20 mouse cellular contexts compared by ENCODE assay signal in the genomic region with DNA sequence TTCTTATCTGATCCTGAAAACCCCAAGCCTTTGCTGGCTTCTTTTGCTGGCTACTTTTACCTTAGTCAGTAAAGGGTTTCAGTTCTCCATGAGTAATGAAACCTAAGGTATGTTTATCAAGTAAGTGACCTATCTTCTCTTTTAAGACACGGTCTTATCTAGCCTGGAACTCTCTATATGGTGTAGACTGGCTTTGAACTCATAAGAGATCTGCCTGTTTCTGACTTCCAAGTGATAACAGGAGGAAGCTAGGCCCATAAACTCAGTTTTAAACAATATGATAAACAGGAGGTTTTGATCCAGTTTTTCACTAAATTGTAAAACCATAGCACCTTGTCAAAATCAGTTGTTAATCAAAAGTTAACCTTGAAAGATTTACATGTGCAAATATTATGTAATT.
"Had no signal": no experiment of that assay in that cellular context is flagged by ENCODE, and none has a peak within 500 bp of the region (broad histone marks: within the 10 kb centered on the region; RNA-seq: fewer than 3 reads in every experiment).

No protein-coding gene starts in this region.

- H3K36me3 ChIP-seq: midbrain, embryonic 15.5 days; neural tube, embryonic 15.5 days; stomach, embryonic 15.5 days had no signal

- H3K4me3 ChIP-seq: midbrain, embryonic 13.5 days; midbrain, embryonic 15.5 days; myocyte; neural tube, embryonic 13.5 days; neural tube, embryonic 15.5 days; stomach, embryonic 15.5 days had no signal

- H3K4me2 ChIP-seq: lung, embryonic 14.5 days; midbrain, embryonic 11.5 days; midbrain, embryonic 13.5 days; midbrain, embryonic 15.5 days; neural tube, embryonic 13.5 days; neural tube, embryonic 15.5 days; stomach, embryonic 15.5 days had no signal

- H3K27ac ChIP-seq: midbrain, embryonic 13.5 days; midbrain, embryonic 15.5 days; neural tube, embryonic 13.5 days; neural tube, embryonic 15.5 days; stomach, embryonic 15.5 days; stomach, postnatal 0 days had no signal

- H3K9ac ChIP-seq: lung, embryonic 14.5 days; midbrain, embryonic 13.5 days; midbrain, embryonic 15.5 days; neural tube, embryonic 13.5 days; neural tube, embryonic 15.5 days; stomach, embryonic 15.5 days had no signal

- ATAC-seq: midbrain, embryonic 13.5 days; midbrain, embryonic 15.5 days had no signal

- H3K9me3 ChIP-seq: midbrain, embryonic 13.5 days; midbrain, embryonic 15.5 days; neural tube, embryonic 15.5 days had no signal

- H3K27me3 ChIP-seq: midbrain, embryonic 13.5 days; midbrain, embryonic 15.5 days; neural tube, embryonic 13.5 days; neural tube, embryonic 15.5 days; stomach, embryonic 15.5 days had no signal

- DNase-seq: lung, adult 18-20 months; lung, embryonic 14.5 days; lung, postnatal 10 days; lung, postnatal 4 days; retina, postnatal 1 day; right cerebral cortex, adult 18-20 months; right cerebral cortex, postnatal 25 days; right cerebral cortex, postnatal 4 days; spleen, adult 18-20 months; thymus, adult 2 months; thymus, postnatal 25 days; thymus, postnatal 4 days had no signal

- H3K4me1 ChIP-seq: stomach, embryonic 15.5 days had no signal
